Mouse (Mus musculus): ENCODE data around the gene Map3k21.

The Map3k21 gene

DNA sequence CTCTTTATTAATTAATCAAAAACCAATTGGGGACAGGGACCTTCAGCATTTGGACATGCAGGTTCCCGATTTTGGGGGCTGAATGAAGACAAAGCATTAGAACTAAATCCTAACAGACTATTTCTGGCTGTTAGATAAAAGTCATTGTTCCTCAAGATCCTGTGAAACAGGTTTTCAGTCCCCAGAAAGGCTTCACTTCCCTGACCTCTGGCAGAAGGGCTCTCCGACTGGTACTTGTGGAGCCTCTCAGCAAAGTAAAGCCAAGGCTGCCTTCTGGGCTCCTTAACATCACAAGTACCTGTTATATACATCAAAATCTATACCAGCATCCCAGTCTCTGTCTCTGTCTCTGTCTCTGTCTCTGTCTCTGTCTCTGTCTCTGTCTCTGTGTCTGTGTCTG, 4.9 kb upstream of the Map3k21 start:
- POLR2A ChIA-PET = no interaction called here
- CTCF ChIA-PET = no interaction called here

- POLR2A ChIA-PET = interaction anchor here in 1 of 4 experiments (0.5 to 1.2 kb wide), 2 partner anchors 8 to 9 kb away, joined by 3 read pairs; no protein-coding TSS in a partner anchor
- CTCF ChIA-PET = interaction anchor here in 3 of 4 experiments (0.9 to 1.2 kb wide), 7 partner anchors 8 to 169 kb away, joined by 3 to 9 read pairs (median 3); partner anchors contain the start of gene Pcnx2 (in 1 of the 3)
Measured at GRCm38 (mm10) chr8:125907311-125907710, 2.9 kb upstream of the Map3k21 start.

DNA sequence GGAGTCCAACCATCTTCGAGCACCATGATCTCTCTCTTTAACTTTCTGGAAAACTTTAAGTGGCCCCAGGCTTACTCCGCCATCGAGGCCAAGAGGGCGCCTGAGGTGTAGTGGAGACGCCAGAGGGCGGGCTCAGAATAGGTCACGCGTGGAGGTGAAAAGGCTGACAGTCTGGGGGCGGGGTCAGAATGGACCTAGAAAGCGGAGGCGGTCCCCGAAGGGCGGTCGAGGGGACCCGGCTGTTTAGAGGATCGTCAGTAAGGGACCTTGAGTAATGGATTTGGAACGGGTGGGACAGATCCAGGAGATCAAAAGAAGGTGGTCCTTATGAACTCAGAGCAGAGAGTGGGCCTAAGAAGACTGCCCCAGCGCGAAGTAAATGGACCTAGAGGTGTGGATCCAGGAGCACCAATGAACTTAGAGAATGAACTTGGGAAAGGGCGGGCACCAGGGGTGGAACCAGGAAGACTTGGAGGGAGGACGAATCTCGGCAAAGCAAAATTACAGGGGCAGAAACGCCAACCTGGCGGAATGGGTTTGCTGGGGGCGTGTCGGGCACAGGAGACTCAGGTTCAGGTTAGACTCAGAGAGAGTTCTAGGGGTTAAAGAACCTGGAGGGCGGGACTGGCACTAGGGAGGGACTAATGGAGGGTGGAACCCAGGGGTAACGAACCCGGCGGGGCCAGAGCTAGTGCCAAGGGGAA, 437 bp upstream of the Map3k21 start:
- ChIA-PET POLR2A (interaction anchor here in 2 of 4 experiments (0.7 to 1.4 kb wide), 3 partner anchors 12 to 85 kb away, joined by 3 read pairs; partner anchors contain the start of gene Kcnk1 (in 1 of the 2)), CTCF (interaction anchor here in 3 of 4 experiments (1.1 to 2.3 kb wide), 7 partner anchors 10 to 26 kb away, joined by 3 to 6 read pairs (median 5); partner anchors contain the start of gene Pcnx2 (in 2 of the 3))

DNA sequence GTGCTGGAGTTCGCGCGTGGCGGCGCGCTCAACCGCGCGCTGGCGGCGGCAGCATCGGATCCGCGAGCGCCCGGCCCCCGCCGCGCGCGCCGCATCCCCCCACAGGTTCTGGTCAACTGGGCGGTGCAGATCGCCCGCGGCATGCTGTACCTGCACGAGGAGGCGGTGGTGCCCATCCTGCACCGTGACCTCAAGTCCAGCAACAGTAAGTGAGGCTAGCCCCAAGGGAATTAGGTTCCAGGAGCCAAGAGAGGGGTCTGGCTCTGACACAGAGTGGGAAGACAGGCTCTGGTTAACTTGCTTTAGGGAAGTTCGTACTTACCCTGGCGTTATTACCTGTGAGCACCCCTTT, 955 bp downstream of the Map3k21 start:
- ChIA-PET POLR2A (interaction anchor here in 2 of 4 experiments (0.6 to 1.4 kb wide), 2 partner anchors 84 to 766 kb away, joined by 3 read pairs; partner anchors contain the start of gene Kcnk1 (in 1 of the 2)), CTCF (interaction anchor here (0.6 to 1.8 kb wide), 7 partner anchors 11 to 967 kb away, joined by 3 to 19 read pairs (median 5); partner anchors contain the start of gene Pcnx2 (in 1 of the 4))

- ChIA-PET POLR2A (interaction anchor here in 1 of 4 experiments (1.0 kb wide), 1 partner anchor 82 kb away, joined by 3 read pairs; the partner anchor contains the start of gene Kcnk1), CTCF (interaction anchor here in 2 of 4 experiments (0.7 to 1.4 kb wide), 2 partner anchors 23 to 812 kb away, joined by 3 to 6 read pairs; no protein-coding TSS in a partner anchor)
Measured at GRCm38 (mm10) chr8:125913206-125913605, 3.0 kb downstream of the Map3k21 start.

GRCm38 (mm10) chr8:125914386-125914785, 4.1 kb downstream of the Map3k21 start:
- ChIA-PET CTCF (no interaction called here), POLR2A (no interaction called here)

DNA sequence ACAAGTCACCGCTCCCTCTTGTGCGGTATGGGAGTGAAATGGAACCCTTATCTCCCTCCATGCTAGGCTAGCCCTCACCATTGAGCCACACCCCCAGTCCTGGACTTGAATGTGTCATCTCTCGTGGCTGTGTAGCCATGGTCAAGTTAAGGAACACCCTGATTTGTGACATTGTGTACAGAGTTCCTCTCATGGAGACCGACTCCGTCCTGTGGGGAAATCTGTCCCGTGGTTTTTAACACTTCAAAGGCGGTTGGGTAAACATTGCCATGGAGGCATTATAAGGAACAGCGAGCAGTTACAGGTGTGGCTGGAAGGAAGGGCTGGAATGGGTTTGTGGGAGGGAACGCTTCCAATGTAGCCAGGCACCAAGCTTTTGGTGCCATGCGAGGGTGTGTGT, 6.8 kb downstream of the Map3k21 start:
- POLR2A ChIA-PET = no interaction called here
- CTCF ChIA-PET = no interaction called here

GRCm38 (mm10) chr8:125918719-125919118, 8.5 kb downstream of the Map3k21 start:
- POLR2A ChIA-PET = interaction anchor here in 2 of 4 experiments (0.6 to 1.6 kb wide), 3 partner anchors 16 to 461 kb away, joined by 3 to 5 read pairs (median 3); partner anchors contain the start of gene Kcnk1 (in 1 of the 2)
- CTCF ChIA-PET = interaction anchor here in 2 of 4 experiments (1.0 to 1.3 kb wide), 5 partner anchors 11 to 171 kb away, joined by 3 to 4 read pairs (median 3); partner anchors contain the start of gene Pcnx2 (in 1 of the 2)

DNA sequence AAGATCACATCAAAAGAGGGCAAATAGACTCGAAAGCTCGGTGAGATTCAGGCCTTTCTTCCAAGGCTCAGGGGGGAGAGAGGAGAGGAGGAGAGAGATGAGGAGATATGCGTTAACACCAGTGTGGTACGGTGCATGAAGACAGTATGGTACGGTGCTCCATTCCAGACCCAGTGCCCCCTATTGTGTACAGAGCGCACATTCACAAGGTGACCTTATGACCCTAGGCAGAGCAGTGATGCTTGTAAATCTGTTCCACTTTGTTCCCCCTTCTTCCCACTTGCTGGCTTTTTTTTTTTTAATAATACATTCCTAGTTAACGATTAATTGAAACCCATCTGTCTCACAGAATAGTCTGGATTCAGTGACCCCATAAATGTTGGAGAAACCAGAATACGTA, 9.3 kb downstream of the Map3k21 start:
- ChIA-PET CTCF (interaction anchor here in 1 of 4 experiments (0.8 to 1.2 kb wide), 2 partner anchors 12 to 21 kb away, joined by 3 read pairs; partner anchors contain the start of gene Pcnx2), POLR2A (no interaction called here)

- CTCF ChIA-PET = interaction anchor here in 3 of 4 experiments (0.6 to 1.4 kb wide), 5 partner anchors 10 to 337 kb away, joined by 3 to 5 read pairs (median 4); no protein-coding TSS in a partner anchor
- POLR2A ChIA-PET = no interaction called here
Measured at GRCm38 (mm10) chr8:125920281-125920680, 10.0 kb downstream of the Map3k21 start.

DNA sequence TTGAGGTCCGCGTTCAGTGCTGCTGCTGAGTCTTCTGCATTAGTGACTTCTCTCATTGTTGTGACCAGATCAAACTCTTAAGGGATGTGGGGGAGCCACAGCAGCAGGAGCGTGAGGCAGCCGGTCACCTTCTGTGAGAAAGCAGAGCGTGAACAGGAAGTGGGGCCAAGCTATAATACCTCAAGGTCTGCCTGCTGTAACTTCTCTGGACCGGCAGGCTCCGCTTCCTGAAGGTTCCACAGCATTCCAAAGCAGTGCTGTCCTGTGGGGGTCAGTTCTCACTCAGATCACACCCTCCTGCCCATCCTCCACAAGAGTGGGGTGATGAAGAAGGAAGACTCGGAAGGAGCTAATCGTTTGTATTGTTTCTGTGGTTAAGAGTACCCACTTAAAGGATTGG, 10.5 kb downstream of the Map3k21 start:
- ChIA-PET CTCF (interaction anchor here in 3 of 4 experiments (0.6 to 1.4 kb wide), 6 partner anchors 10 to 644 kb away, joined by 3 to 5 read pairs (median 4); no protein-coding TSS in a partner anchor), POLR2A (interaction anchor here in 1 of 4 experiments (0.6 kb wide), 1 partner anchor 493 kb away, joined by 3 read pairs; no protein-coding TSS in a partner anchor)

GRCm38 (mm10) chr8:125922333-125922732, 12.1 kb downstream of the Map3k21 start:
- CTCF ChIA-PET = no interaction called here
- POLR2A ChIA-PET = no interaction called here

GRCm38 (mm10) chr8:125926636-125927035, 16.4 kb downstream of the Map3k21 start:
- POLR2A ChIA-PET = interaction anchor here in 1 of 4 experiments (1.2 kb wide), 1 partner anchor 9 kb away, joined by 4 read pairs; no protein-coding TSS in a partner anchor
- CTCF ChIA-PET = interaction anchor here (0.6 to 2.7 kb wide), 5 partner anchors 9 to 761 kb away, joined by 3 to 13 read pairs (median 4); no protein-coding TSS in a partner anchor

- POLR2A ChIA-PET = no interaction called here
- CTCF ChIA-PET = interaction anchor here in 1 of 4 experiments (0.5 kb wide), 1 partner anchor 10 kb away, joined by 3 read pairs; no protein-coding TSS in a partner anchor
Measured at GRCm38 (mm10) chr8:125930276-125931046, 20.2 kb downstream of the Map3k21 start.

DNA sequence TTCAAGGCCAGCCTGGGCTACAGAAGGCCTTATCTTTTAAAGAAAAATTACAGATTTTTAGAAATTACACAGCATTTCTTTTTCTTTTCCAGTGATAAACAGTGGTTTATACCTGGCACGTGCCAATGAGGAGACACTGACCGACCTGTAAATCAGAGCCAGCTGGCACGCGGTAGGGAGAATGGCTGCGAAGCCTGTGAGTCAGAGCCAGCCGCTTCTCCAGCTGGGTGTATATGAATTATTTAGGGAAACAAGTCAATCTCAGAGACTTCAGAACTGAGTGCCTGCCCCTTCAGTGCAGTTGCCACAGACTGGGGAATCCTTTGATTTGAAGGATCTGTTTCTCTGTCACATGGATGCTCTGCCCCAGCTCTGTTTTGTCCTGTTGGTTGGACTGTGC, 21.6 kb downstream of the Map3k21 start:
- ChIA-PET POLR2A (no interaction called here), CTCF (no interaction called here)

- POLR2A ChIA-PET = interaction anchor here in 2 of 4 experiments (0.8 to 1.5 kb wide), 4 partner anchors 9 to 25 kb away, joined by 3 to 5 read pairs (median 4); partner anchors contain the start of gene Map3k21 (in 1 of the 2)
- CTCF ChIA-PET = interaction anchor here (0.5 to 5.1 kb wide), 36 partner anchors 9 to 546 kb away, joined by 3 to 28 read pairs (median 4); partner anchors contain the start of genes Map3k21 (in 2 of the 4), Pcnx2 (in 2 of the 4) and Kcnk1 (in 1 of the 4)
Measured at GRCm38 (mm10) chr8:125935649-125936048, 25.4 kb downstream of the Map3k21 start.

- POLR2A ChIA-PET = no interaction called here
- CTCF ChIA-PET = interaction anchor here in 2 of 4 experiments (0.8 to 1.4 kb wide), 2 partner anchors 9 to 50 kb away, joined by 3 to 7 read pairs; partner anchors contain the start of gene Kcnk1 (in 1 of the 2)
Measured at GRCm38 (mm10) chr8:125944511-125944910, 34.3 kb downstream of the Map3k21 start.

- CTCF ChIA-PET = interaction anchor here (0.7 to 4.1 kb wide), 14 partner anchors 12 to 804 kb away, joined by 3 to 28 read pairs (median 3); no protein-coding TSS in a partner anchor
Measured at GRCm38 (mm10) chr8:125948696-125949308, 38.6 kb downstream of the Map3k21 start.

More at GRCm38 (mm10) chr8:125948696-125949308, 38.6 kb downstream of the Map3k21 start:
- POLR2A ChIA-PET = interaction anchor here in 1 of 4 experiments (0.6 to 1.4 kb wide), 4 partner anchors 9 to 344 kb away, joined by 3 to 5 read pairs (median 4); no protein-coding TSS in a partner anchor
